Mouse (Mus musculus) stomach, postnatal 0 days (tissue): ENCODE measurements at regions not wholly inside any gene's neighbourhood (a gene's known extent, or its start where the extent isn't known, plus 50 kb on each side); places are given as distances from the start of the nearest gene placed in this dataset.

ENCODE experiments used
- CTCF ChIP-seq: IDR thresholded peaks from 2 replicates; pipeline ENCODE4 v1.5.1; 2016; ENCODE audit warnings: antibody characterized with exemption, low read depth, mild to moderate bottlenecking, moderate library complexity
- EP300 ChIP-seq: optimal IDR thresholded peaks from 2 replicates; pipeline ENCODE3; 2016; ENCODE audit warnings: antibody characterized with exemption

GRCm38 (mm10) chr14:72829261-72829660 is 119.5 kb upstream of the Fndc3a start:
- TF ChIP-seq CTCF (no peak), EP300 (no peak)
